Mouse (Mus musculus): ENCODE measurements around the gene Rapgef1.

The Rapgef1 gene

DNA sequence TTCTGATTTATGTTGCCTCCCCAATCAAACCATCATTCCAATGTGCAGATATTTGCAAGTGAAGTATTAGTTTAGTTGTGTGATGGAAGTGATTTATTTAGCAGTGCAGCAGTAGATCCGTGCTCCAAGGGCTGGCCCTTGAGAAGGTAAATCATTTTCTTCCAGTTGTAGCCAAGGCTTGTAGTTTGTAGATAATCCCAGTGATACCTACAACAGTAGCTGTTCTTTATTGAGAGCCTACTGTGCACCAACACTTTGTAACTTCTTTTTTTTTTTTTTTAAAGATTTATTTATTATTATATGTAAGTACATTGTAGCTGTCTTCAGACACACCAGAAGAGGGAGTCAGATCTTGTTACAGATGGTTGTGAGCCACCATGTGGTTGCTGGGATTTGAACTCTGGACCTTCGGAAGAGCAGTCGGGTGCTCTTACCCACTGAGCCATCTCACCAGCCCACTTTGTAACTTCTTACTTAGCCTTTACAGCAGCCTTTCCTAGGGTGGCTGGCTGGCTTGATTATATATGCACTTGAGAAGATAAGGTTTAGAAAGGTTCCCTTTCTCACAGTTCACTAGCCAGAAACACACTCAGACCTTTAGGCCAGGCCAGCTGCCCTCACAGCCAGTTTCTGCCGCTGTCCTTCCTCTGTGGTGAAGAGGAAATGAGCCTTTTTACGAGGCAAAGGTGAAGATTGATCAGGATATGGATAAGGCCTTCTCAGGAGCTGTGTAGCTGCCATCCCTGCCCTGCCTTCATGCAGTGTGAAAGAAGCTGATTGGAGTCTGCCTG is 20.6 kb downstream of the Rapgef1 start:
- in situ Hi-C loops (cut with MboI; ENCODE audit: low sequenced_read_pairs): no loop called here

DNA sequence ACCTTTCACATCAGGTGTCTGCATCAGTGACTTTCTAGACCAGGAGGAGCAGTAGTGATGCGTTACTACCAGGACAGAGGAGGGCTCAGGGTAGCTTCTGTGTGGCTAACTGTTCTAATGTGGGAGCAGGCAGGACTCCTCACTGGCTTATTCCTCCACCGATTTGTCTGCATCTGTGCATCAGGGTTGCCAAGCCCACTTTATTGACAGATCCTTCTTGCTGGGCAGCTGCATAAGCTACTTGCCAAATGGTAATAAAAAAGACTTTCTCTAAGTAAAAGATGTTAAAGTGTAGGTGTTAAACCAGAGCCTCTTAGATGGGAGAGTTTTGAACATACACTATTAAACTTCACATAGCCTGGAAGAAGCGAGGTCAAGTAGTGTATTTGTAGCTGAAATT is 22.2 kb downstream of the Rapgef1 start:
- in situ Hi-C loops (cut with MboI; ENCODE audit: low sequenced_read_pairs): no loop called here

DNA sequence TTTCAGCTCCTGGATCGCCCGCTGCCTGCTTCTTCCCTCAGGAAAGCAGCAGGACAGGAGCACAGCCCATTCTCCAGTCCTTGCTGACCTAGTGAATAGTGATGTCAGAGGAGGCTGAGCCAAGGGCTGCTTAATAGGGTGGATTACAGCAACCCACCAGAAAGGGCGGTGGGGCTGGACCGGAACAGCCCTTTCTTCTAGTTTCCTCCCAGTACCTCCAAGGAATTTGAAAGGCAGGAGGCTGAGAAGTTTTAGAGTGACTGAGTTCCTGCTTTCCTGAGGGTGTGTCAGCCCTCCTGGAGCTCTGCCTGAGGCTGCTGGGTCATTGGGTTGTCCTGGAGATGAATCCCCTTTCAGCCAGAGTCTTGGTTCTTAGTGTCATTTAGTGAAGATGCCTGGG is 23.9 kb downstream of the Rapgef1 start:
- in situ Hi-C loops (cut with MboI; ENCODE audit: low sequenced_read_pairs): no loop called here

DNA sequence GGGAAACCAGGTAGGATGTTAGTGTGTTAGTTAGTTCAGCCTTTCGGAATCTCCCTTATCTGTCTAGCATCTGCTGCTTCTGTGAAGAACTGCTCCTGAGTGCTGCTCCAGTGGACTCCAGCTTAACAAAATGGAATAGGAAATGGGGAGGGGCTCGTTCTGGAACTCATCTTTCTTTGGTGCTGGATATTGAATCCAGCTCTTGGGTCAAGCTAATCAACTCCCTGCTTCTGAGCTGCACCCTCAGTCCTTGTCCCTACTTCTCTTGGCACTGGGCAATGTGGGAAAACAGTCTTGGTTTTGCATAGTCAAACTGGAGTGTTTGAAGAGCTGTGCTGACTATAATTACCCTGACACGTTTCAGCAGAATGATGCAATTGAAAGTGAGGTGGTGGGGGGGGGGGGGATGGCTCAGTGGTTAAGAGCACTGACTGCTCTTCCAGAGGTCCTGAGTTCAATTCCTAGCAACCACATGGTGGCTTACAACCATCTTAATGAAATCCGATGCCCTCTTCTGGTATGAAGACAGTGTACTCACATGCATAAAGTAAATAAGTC is 25.6 kb downstream of the Rapgef1 start:
- in situ Hi-C loops (cut with MboI; ENCODE audit: low sequenced_read_pairs): no loop called here

DNA sequence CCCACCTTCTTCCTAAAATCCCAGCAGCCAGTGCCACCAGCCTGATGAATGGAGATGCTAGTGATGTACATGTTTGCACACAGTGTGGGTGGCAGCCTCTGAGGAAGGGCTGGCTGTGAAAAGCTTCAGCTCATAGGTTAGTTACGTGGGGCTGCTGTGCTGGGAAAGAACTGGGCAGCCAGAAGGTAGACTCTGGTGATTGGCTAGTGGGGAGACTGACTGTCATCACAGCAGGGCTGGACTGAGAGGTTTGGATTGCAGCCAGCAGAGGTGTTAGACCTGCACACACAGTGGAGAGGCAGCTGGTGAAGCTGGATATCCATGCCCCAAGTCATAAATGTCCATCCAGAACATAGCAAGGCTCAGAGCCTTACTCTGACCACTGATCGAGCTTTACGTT is 27.1 kb downstream of the Rapgef1 start:
- in situ Hi-C loops (cut with MboI; ENCODE audit: low sequenced_read_pairs): no loop called here

DNA sequence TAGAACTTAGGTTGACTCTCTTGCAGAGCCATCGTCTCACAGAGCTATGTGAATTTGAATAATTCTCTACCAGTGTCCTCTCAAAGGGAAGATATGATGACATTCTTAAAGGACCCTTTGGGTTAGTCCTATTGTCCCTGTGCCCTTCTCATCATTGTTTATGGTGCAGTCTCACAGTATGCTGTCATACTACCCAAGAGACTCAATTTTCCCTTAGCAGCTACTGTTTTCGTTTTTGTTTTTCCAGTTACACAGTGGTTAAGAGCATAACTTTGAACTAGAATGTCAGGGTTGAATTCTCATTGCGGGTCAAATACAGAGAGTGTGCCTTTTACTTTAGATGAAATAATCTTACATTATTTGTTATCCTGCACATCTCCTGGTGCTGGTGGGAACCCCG is 27.6 kb downstream of the Rapgef1 start:
- in situ Hi-C loops (cut with MboI; ENCODE audit: low sequenced_read_pairs): no loop called here

DNA sequence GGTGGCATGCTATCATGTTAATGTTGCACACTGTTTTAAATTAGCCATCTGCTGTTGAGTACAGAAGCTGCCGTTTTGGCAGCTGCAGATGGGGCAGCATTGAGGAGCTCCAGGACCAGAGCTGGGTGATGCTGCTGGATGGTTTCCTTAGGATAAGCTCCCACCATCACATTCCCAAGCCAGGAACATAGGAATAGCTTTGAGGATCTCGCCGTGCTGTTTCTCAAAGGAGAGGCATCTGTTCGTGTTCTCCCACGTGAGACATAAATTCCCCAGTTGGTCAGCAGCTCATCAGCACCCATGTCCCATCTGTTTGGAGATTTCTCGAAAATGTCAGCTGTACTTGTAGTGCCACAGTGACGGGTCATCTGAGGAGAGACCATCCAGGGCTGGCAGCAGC is 28.3 kb downstream of the Rapgef1 start:
- in situ Hi-C loops (cut with MboI; ENCODE audit: low sequenced_read_pairs): no loop called here

DNA sequence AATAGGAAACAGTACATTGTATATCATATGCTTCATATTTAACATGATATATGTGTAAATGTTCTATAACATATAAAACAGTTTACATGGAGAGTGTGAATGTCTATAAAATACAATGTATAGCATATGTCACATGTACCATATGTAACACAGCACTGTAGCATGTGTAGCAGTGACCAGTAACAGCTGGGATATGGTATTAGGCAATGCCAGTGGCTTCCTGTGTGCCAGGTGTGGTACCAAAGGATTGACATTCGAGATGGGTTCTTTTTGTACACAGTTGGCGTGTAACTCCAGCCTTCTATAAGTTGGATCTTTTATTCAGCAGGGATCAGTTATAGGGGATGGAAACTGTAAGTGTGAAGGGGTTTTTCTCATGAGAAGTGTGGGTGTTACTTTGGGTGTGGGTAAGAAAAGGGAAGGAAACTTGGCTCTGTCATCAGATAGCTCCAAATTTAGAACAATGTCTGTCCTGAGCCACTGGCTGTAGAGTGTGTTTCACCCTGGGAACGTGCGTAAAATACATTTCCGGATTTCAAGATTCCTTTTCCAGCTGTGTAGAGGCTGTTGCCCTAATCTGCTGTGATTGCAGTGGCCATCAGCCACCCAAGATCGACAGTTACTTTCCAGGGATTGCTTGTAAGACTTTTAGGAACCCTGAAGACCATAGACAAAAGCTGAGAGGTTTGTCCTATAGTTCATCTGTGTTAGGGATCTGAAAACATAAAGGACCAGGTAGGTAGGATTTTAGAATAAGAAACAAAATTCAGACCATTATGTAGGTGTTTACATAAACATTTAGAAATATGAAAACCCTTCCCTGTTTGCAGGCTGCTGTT is 29.7 kb downstream of the Rapgef1 start:
- in situ Hi-C loops (cut with MboI; ENCODE audit: low sequenced_read_pairs): no loop called here

DNA sequence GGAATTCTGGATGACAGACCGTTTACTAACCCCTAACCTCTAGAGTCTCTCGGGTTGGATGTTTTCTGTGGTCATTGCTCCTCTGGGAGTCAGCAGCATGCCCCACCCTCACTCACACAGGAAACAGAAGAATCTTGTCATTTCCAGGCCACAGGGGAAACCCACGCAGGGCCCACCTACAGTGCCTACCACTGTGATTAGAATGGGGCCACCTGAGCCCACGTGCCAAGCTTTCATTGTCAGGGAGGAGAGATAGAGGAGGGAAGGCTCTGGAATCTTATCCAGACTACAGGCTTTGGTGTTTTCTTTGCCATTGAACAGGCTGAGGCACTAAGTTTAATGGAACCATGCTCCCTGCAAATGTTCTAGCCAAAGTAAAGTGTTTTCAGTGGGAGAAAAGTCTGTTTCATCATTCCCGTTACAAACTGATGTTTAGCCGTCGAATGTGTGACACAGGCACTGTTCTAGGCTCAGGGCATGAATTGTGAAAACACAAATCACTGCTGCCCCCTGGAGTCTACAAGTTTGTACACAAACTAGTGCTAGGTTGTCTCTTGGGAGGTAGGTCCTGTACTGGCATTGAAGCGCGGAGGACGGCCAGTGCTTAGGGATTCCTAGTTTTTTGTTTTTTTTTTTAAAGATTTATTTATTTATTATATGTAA is 30.4 kb downstream of the Rapgef1 start:
- in situ Hi-C loops (cut with MboI; ENCODE audit: low sequenced_read_pairs): no loop called here

DNA sequence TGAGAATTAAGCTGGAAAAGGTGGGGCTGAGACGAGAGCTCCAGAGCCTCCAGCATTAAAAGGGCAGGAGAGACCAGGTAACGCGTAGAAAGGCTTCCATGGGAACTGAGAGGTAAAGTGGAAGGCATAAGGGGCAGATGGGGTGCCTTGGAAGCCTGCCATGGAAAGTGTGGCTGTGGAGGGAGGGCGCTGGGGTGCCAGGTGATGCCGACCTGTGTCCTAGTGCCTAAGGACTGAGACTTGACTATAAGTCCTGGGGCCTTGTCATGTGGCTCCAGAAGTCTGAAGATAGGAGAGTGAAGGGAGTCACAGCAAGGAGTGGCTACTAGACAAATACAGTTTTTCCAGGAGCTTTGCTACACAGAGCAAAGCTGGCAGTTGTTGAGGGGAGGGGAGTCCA is 32.4 kb downstream of the Rapgef1 start:
- in situ Hi-C loops (cut with MboI; ENCODE audit: low sequenced_read_pairs): no loop called here

DNA sequence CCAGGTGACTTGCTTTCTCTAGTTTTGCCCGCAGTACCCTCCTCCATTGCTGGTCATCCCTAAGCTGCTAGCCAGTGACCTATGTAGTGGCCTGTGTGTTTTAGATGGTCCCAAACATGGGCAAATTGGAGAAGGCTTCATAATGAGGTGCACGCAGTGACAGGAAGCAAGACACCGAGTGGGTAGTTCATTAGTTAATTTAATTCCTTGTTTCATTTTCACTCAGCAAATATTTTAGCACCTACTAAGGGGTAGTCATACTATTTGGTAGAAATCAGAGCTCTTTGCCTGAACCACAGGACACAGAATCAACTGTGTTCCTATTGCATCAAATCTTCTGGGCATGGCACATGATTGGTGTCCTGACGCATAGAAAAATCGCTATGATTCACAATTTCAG is 35.9 kb downstream of the Rapgef1 start:
- in situ Hi-C loops (cut with MboI; ENCODE audit: low sequenced_read_pairs): no loop called here

DNA sequence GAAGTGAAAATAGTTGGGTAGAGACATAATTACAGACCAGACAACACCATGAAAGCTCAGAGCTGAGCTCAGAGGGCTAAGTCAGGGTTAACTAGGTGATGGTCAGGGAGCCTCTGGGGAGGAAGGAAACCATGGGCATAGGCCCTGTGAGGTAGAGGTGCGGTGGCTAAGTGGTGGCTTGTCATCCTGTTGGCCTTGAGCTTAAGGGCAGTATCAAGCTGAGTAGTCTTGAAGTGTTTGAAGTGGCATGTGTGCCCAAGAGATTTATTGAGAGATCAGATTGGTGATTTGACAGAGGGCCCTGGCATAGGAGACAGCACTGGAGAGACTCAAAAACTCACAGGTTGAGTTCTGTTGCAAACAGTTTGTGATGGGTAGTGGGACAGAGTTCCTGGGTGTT is 36.6 kb downstream of the Rapgef1 start:
- in situ Hi-C loops (cut with MboI; ENCODE audit: low sequenced_read_pairs): no loop called here

DNA sequence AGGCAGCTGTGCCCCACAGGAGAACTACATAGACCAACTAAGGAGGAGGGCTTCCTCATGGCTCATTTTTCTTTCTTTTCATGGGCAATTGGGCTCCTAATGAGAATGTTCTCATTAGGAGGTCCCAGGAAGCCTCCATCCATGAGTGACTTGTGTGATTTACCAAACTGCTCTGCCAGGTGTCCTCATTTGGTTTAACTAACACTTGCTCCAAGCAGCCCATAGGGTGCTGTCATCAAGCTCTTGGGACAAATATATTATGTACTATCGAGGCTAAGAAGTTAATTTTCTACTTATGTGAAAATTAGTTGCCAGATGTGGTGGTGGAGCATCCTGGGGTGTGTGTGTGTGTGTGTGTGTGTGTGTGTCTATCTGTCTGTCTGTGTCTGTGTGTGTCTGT is 37.6 kb downstream of the Rapgef1 start:
- in situ Hi-C loops (cut with MboI; ENCODE audit: low sequenced_read_pairs): no loop called here

DNA sequence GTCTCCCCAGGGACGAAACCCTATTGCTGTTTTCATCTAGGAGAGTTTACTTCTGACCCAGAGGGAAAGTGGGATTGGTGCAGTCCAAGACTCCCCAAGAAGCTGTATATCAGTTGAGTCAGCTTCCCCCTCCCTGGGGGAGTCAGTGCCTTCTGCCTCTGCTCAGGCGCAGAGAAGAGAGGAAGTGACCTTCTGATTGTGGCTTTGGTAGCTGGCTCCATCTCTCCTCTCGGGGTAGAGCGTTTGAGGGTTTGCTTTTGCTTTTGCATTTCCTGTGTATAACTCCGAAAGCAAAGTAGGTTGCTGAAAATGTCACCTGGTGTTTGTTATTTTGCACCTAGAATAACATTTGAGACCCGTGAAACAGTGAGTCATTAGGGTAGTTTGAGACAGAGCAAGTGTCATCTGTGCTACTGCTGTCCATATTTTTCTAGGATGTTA is 42.3 kb downstream of the Rapgef1 start:
- in situ Hi-C loops (cut with MboI; ENCODE audit: low sequenced_read_pairs): no loop called here

DNA sequence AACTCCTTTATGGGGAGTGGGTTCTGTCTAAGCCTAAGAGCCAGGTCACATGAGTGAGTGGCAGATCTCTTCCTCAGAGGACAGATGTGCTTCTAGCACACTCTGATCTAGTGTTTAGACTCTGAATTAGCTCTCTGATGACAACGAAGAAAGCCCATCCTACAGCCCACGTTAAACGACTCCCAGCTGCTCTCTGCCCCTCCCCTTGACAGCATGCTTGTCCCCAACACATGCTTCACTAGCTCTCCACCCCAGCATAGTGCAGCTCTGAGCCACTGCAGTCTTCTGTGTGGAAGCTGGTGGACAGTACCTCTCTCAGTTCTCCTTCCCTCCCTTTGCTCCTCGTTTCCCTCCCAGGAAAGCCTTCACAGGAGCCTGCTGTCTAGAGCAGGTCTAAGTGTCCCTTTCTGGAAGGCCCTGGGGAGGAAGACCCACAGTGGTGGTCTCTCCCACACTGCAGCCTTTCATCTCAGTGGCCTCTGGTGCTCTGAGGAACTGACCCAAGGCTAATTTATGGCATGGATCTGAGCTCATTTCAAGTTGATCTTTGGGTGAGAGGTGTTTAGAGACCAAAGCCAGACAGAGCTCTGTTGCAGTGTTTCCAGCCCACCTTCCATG is 43.8 kb downstream of the Rapgef1 start:
- in situ Hi-C loops (cut with MboI; ENCODE audit: low sequenced_read_pairs): no loop called here

DNA sequence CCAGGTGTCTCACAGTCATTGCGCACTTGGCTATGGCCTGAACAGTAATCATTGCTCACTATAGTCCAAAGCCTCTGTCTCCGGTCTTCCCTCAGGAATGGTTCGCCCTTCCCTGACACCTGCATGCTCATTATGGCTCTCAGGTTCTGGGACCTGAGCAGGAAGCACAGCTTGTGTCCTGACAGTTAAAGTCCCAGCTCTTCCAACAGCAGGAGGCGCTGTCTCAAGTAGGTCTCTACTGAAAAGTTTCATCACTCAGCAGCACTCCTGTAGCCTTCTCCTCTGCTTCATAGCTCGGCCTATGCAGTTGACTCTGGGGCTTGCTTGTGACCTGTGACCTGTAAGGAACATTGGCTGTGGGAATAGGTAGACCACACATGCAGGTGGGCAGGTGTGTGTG is 45.9 kb downstream of the Rapgef1 start:
- in situ Hi-C loops (cut with MboI; ENCODE audit: low sequenced_read_pairs): no loop called here

DNA sequence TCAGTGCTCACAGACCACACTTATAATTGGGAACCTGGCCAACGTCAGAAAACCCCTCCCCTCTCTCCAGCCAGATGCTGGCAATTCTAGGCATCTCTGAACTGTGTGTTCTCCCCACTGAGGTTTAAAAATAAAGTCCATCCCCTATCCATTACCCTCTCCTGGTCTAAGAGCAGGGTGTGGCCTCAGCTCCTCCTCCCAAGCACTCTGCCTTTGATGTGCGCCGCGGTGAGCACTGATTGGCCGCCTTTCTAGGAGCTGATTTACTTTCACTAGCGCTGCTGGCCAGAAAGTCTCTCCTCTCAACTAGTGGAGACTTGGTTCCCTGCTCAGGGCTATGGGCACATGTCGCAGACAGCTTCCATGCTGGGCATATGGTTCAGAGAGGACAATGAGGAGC is 47.1 kb downstream of the Rapgef1 start:
- in situ Hi-C loops (cut with MboI; ENCODE audit: low sequenced_read_pairs): no loop called here

DNA sequence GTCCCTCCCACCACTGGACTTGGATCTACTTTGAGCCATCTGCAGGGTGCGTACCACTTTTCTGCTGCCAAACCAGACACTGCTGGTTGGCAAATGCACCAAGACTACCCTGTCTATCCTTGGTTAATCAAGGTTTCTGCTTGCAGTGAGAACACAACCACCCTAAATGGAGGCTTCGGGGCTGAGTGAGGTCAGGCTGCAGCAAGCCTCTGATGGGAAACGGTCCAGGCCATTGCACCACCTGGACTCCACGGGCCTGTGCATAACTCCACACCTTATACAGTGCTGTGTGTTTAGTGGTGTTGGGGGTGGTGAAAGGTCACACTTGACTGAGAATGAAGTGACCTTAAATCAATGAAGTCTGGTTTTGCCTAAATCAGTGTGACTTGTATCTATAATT is 47.6 kb downstream of the Rapgef1 start:
- in situ Hi-C loops (cut with MboI; ENCODE audit: low sequenced_read_pairs): no loop called here

DNA sequence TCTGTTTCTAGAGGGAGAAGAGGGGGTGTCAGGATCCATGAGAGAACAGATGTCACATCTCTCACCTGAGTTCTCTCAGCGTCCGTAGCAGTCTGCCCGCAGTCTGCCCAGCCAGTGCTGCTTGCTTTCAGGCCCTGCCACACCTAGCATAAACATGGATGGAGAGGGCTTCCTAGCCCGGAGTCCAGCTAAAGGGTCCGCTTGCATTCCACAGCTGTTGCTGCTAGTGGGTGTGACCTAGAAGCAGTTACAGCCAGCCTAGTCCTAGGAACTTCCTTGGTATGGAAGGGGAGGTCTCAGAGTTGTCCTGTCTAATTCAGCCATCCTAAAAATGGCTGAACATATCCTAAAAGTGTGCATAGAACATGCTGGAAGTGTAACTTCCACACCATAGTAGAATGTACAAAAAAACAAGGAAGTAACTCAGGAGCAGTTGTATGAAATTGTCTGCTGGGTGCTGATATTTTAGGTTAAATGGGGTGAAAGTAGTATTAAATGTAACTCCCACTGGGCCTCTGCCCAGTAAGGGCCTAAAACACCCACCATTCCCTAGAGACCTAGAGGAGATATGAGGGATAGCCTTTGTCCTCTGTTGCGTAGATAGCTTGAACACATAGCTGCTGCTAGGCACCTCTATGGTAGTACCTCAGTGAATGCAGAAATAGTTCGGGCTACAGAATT is 48.6 kb downstream of the Rapgef1 start:
- in situ Hi-C loops (cut with MboI; ENCODE audit: low sequenced_read_pairs): no loop called here

DNA sequence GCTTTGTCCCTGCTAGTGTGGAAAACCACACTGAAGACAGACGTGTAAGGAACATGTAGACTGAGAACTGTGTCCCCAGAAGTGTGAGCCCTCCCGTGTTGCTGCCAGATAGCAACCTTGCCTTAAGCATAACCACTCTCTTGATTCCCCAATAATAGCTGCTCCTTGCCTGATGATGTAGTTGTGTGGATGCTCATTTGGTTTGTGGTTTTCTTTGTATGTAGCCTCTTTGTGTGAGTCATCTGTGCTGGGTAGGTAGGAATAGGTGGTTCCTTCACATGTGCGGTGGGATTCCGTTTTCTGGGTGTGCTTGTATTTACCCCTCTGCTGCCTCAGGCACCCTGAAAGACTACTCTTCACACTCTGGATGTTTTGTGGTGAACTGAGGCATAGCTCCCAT is 49.4 kb downstream of the Rapgef1 start:
- in situ Hi-C loops (cut with MboI; ENCODE audit: low sequenced_read_pairs): no loop called here

All from CH12F3 (cell line).